Comparison of ENCODE assay signal across 8 mouse cellular contexts in the genomic region with DNA sequence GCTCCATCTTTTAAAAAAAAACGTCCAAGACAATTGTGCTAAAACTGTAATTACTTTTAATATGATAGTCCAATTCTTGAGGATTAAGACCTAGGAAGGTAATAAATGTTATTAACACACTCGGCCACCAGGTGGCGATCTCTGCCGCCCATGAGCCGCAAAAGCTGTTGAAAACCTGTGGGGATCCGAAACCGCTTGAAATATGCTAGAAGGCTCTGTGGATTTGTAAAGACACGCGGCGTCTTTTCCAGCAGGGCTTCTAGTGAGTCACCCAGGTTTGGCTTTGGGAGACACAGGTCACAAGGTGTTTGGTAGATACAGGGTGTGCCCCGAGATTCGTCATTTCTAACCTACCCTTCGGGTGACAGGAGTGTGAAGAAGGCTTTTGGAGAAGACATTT. TPM values are rescaled to one million over a fixed set of nuclear protein-coding genes. Genes with fewer than 3 reads are reported as not detected.
DNase-seq lines count a peak whose midpoint lies in the region; ATAC-seq and TF ChIP-seq lines count a peak whose summit lies in the region.
"Had no signal": no experiment of that assay in that cellular context is flagged by ENCODE, and none has a peak within 500 bp of the region (broad histone marks: within the 10 kb centered on the region; RNA-seq: fewer than 3 reads in every experiment).

No protein-coding gene starts in this region.

- intact Hi-C loops in gastrocnemius, postnatal 14 days (cut with DNase I; ENCODE audit: low total_unique reads), result loop anchor here (2.0 kb wide), 1 partner anchor 96 kb away; no protein-coding TSS in a partner anchor

- no peak overlapping the region for H3K27ac ChIP-seq in lung, postnatal 0 days (ENCODE audit: low read length)
- H3K27ac ChIP-seq: macrophage had no signal

- no peak; the same call in 1 of the 2 replicates for TF ChIP-seq EP300 in lung, postnatal 0 days (IDR thresholded peaks at IDR 0.05)

- no peak overlapping the region for H3K4me3 ChIP-seq in lung, postnatal 0 days (ENCODE audit: low read depth, low read length)

- no peaks in the 10 kb centered on the region for H3K36me3 ChIP-seq in lung, postnatal 0 days (ENCODE audit: insufficient read depth, low read length)

- H3K9me3 ChIP-seq in lung, postnatal 0 days (ENCODE audit: low read length), result no peaks in the 10 kb centered on the region

- no peak overlapping the region for H3K9ac ChIP-seq in lung, postnatal 0 days (replicated peaks; ENCODE audit: low read depth)

- H3K4me2 ChIP-seq in lung, postnatal 0 days (replicated peaks; ENCODE audit: low read depth, low read length), result no peak overlapping the region

- H3K27me3 ChIP-seq in lung, postnatal 0 days (replicated peaks; ENCODE audit: insufficient read depth, low read length), result no peaks in the 10 kb centered on the region

- WGBS in lung, postnatal 0 days, result 19% methylated on average over 13 of the region's 13 CpGs

- peak; percentile 66 for DNase-seq in Muller cell, postnatal 12 days (ENCODE audit: inconsistent ontology term)
- peak; percentile 82 for DNase-seq in cerebellum, adult 8-10 months
- DNase-seq in gastrocnemius, postnatal 14 days, result peak; percentile 69
- peak; percentile 74 for DNase-seq in layer of hippocampus, adult 11-12 months (ENCODE audit: low spot score)
- DNase-seq in lung, postnatal 0 days (ENCODE audit: low spot score), result peak; percentile 89
- peak; percentile 29 for DNase-seq in right cerebral cortex, postnatal 25 days

- TF ChIP-seq CTCF in lung, postnatal 0 days (IDR thresholded peaks at IDR 0.05), result peak; percentile 91

- ATAC-seq in CD4-positive, CD25-positive, alpha-beta regulatory T cell, adult 4 months, result peak; percentile 88
- peak; percentile 59 for ATAC-seq in lung, postnatal 0 days

- H3K4me1 ChIP-seq in lung, postnatal 0 days (ENCODE audit: insufficient read depth, low read depth, low read length), result no peaks in the 10 kb centered on the region

RNA-seq across cellular contexts. Expression of gene Tex2, which starts 35.1 kb away (rescaled TPM):
- 10 to 100 TPM; 27.1 to 28.7 TPM for polyA plus RNA-seq in CD4-positive, CD25-positive, alpha-beta regulatory T cell, adult 4 months (2017; shearing (Covaris generic))
- total RNA-seq in gastrocnemius, postnatal 14 days (2021), result 10 to 100 TPM; 25.2 to 26.5 TPM
- 8.9 and 9.6 TPM in 2 replicates for polyA plus RNA-seq in lung, postnatal 0 days (2015; fragmentation: Nextera tagmentation; extraction: Ambion mirVana)

Comparison
In these comparisons a context has a peak if more than half of its experiments do, and no peak if none do; other contexts are left out.
1. DNase-seq: peak in every context shown above with its lines; median percentile 89 in lung, postnatal 0 days; 82 in cerebellum, adult 8-10 months; 74 in layer of hippocampus, adult 11-12 months; 69 in gastrocnemius, postnatal 14 days; 66 in Muller cell, postnatal 12 days; 29 in right cerebral cortex, postnatal 25 days.